Mouse (Mus musculus) hindlimb bud, embryonic 11.5 days (tissue): ENCODE measurements at regions not wholly inside any gene's neighbourhood (a gene's known extent, or its start where the extent isn't known, plus 50 kb on each side); places are given as distances from the start of the nearest gene placed in this dataset.
"Not testable (repeated sequence)": the region's sequence is repeated elsewhere in the genome, so short reads cannot be mapped to it uniquely, and the experiment has no call there.

Experiments
- DNase-seq: peaks from one replicate; pipeline ENCODE4 v3.0.0-alpha.2; 2012; ENCODE audit warnings: low read depth, low spot score; ENCODE audit errors: extremely low spot score

DNA sequence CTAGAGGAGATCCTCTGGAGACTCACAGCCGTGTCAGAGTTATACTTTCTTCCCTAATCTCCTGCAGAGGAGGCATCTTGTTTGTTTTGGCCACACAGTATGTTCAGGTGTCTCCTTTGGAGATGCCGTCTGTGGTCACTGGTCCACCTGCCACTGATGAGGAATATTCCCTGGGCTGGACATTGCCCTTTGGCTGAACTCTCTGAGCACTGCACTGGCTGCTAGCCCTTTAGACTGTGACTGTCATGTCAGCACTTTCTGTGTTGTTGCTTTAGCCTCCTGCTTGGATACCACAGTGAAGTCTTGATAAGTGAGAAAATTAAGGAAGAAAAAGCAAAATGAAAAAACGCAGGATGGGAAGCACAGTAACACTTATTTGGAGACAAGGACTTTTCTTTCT is 124.5 kb upstream of the C9orf72 start:
- DNase-seq: no peak

DNA sequence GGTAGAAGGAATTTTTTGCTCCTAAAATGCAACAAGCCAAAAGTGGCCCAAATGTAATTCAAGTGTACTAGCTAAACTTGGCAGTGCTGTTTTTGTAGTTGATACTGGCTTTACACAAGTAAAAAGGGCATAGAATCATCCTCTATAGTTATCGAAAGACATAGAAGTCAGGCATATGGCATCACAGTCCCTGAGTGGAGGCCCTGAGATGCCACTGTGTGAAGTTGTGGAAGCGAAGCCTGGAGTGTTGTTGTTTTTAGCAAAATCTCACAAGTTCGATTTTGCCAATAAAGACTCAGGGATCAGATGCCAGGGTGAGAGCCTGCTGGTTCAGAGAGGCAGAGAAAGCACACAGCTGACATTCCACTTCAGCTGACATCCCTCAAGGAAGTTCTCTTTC is 121.6 kb upstream of the C9orf72 start:
- DNase-seq: no peak

DNA sequence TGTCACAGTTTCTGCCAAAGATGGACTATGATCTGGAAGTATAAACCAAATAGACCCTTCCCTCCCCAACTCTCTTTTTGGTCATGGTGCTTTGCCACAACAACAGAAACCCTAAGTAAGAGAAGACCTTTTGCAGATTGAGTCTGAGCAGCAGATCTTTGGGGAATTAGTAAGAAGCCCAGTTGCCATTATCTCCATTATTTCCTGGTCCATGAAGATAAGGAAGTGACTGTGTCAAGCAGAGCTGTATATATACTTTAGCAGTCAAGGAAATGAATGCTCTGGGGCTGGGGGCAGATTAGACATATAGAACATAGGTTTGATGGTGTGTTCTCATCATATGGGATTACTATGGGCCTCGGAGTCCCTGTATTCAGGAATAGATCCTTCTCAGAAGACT is 117.8 kb upstream of the C9orf72 start:
- no peak for DNase-seq

DNA sequence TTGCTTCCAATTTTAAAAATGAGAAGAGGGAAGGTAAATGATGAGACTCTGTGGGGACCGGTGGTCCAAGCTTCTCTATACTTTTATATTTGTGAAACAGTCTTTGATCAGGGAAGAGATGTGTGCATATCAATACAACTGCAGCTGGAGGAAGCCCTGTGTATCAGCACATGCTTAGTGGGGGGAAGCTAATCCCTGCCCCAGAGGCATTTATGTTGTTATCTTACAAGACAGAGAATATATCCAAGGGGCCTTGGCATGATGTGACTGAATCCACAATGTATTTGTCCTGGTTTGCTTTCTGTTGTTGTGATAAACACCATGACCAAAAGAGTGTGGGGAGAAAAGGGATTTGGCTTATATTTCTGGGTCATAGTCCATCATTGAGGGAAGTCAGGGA is 105.2 kb upstream of the C9orf72 start:
- no peak for DNase-seq

DNA sequence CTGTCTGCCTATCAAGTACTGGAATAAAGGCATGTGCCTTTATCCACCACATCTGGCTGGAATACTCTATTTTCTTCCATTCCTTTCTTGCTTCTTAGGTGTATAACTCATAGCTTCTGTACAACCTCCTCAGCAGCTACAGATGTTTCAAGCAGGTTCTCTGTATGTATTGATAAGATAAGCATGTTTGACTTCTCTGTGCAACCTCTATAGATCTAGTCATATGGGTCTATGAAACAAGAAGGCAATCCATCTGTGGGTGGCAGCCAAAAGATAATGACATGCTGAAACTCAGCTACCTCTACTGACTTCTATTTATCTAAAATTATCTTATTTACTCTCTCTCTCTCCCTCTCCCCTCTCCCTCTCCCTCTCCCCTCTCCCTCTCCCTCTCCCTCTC is 99.3 kb upstream of the C9orf72 start:
- DNase-seq: no peak

DNA sequence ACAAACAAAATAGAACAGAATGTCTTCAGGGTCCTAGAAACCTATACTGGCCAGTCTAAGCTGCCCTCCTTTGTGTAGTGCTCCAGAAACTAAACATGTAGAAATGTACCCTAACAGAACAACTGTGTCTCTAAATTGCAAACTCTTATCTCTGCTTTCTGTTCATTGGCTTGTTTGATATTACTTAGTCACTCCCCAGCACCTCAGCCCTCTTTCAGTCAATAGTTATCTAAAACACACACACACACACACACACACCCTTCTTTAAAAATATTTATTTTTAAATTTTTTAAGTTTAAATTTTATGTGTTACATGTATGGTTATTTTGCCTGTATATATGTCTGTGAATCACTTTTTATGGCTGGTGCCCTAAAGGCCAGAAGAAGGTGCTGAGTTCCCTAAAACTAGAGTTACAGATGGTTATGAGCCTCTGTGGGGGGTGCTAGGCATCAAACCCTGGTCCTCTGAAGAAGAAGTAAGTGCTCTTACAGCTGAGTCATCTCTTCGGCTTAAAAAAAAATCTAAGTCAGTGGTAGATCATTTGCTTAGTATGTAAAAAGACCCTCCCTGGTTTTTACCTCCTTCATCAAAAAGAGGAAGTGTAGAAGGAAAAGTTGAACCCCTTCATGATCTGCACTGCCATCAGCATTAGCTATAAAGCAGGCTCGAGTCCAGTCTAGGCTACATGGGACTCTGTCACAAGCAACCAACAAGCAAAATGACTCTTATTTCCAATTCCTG is 96.6 kb upstream of the C9orf72 start:
- no peak for DNase-seq

DNA sequence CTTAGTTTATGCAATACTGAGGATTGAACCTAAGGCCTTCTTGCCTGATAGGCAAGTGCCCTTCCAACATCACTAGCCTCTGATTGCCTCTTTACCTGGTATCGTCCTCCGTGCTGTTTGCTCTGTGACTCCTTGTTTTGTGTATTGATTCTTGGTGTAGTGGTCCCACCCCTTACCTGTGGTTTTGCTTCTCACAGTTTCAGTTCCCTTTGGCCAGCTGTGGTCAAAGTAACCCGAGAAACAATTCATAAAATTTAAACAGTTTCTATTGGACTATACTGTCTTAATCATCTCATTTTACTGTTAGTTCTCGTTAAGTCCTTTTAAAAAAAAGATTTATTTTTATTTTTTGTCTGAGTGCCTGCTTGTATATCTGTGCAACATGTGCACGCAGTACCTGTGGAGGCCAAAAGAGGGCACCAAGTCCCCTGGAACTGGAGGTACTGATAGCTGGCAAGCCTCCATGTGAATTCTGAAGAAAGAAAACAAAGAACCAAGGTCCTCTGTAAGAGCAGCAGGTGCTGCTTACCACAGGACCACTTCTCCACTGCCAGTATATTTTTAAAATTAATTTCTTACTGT is 84.5 kb upstream of the C9orf72 start:
- no peak for DNase-seq

DNA sequence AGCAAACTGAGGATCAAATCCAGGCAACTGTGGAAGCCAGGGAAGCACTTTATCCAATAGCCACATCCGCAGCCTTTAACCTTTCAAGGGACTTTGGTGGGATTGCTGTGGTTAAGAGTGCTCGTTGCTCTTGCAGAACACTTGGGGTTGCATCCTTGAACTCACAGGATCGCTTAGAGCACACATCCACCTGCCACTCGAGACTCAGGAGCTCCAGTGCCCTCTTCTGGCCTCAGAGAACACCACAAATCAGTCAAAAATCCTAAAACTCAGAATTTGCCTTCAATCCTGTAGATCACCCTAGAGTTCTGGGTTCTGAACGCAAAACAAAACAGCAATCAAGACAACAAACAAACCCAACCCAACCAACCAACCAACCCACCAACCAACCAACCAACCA is 82.2 kb upstream of the C9orf72 start:
- DNase-seq: no peak

DNA sequence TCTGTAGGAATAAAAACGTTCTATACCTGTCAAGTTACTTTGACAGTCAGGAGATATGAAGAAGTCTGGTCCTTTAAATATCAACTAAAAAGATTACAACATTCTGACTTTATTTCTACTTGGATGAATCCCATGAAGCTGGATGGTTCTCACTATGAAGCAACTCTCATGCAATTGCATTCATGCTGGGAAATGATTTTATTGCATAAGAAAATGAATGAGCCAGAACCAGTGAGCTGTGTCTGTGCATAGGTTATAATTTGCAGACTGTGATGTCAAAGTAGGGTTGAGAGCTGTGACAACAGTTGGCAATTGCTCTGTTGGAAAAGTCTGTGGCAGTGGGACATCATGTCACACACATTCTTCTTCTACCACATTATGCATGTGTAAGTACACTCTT is 79.2 kb upstream of the C9orf72 start:
- no peak for DNase-seq

DNA sequence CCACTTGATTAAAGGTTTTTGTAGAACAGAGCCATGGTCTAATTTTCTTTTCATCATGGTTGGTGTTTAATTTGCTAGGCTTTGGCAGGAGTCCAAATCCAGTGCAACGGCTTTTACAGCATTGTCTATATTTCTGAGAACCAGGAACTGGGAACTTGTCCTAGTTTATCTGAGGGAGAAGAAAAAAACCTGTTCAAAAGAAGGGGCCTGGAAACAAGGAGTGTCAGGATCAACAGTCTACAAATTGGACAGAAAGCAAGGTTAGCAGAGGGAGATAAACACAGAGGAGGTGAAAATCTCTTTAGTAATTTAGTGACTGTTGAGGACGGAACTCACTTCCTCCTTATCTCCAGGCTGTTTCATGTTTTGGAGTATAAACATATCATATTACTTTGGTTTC is 74.9 kb upstream of the C9orf72 start:
- DNase-seq: no peak

DNA sequence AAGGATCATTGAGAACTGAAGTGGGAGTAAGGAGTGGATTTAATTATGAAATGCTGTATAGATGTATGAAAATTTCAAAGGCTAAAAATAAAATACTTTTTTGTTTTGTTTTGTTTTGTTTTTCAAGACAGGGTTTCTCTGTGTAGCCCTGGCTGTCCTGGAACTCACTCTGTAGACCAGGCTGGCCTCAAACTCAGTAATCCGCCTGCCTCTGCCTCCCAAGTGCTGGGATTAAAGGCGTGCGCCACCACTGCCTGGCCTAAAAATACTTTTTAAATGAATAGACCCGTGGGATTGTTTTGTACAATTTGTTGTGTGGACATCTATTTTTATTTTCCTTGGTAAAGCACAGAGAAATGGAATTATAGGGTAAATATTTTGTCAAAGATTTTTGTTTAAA is 74.4 kb upstream of the C9orf72 start:
- DNase-seq: not testable (repeated sequence)

DNA sequence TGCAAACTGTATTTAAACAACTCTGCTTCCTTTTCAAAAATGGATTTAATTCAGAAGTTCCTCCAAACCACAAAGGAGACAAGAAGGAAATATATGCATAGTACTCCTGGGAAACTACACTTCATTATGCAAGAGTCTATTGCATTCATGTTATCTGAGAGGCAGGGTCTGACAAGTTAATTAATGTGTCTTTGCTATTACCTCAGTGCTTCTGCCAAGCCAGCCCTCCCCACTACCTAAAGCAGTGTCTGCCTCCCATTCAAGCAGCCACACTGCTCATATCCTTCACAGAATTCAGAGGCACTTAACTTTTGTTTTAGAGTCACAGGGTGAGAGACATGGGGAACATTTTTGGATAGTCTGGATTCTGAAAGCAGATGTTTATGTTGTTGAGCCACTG is 58.6 kb upstream of the C9orf72 start:
- no peak for DNase-seq
